Mouse (Mus musculus) intestine, postnatal 0 days (tissue): Measurements from ENCODE around the gene Mlec. TPM values are rescaled to one million over a fixed set of nuclear protein-coding genes. Genes with fewer than 3 reads are reported as not detected.

Source experiments
- ATAC-seq: fragments of 200-750 bp; cut with Nextera tagmentation; 2 replicates; pipeline ENCODE4 v1.8.0; 2017; ENCODE audit warnings: mild to moderate bottlenecking, moderate TSS enrichment, moderate library complexity
- H3K27ac ChIP-seq: fragments of 300-500 bp; sonication (generic); 2 replicates; pipeline ENCODE4 v1.5.1; 2014; ENCODE audit warnings: mild to moderate bottlenecking, low read depth, low read length, moderate library complexity
- H3K27me3 ChIP-seq: fragments of 300-500 bp; sonication (generic); replicated peaks from 2 replicates; pipeline ENCODE4 v1.6.1; 2014; ENCODE audit warnings: low read length, mixed read lengths; ENCODE audit not compliant: control insufficient read depth, insufficient read depth
- H3K36me3 ChIP-seq: fragments of 300-500 bp; sonication (generic); 2 replicates; pipeline ENCODE4 v1.6.1; 2014; ENCODE audit warnings: mild to moderate bottlenecking, moderate library complexity; ENCODE audit not compliant: control insufficient read depth, insufficient read depth
- H3K4me1 ChIP-seq: fragments of 300-500 bp; sonication (generic); replicated peaks from 2 replicates; pipeline ENCODE4 v1.6.1; 2014; ENCODE audit warnings: antibody characterized with exemption, low read length, mixed read lengths; ENCODE audit not compliant: control insufficient read depth, insufficient read depth
- H3K4me2 ChIP-seq: fragments of 300-500 bp; sonication (generic); replicated peaks from 2 replicates; pipeline ENCODE4 v1.6.1; 2014; ENCODE audit warnings: low read depth, mild to moderate bottlenecking, moderate library complexity
- H3K4me3 ChIP-seq: fragments of 300-500 bp; sonication (generic); 2 replicates; pipeline ENCODE4 v1.5.1; 2014; ENCODE audit warnings: low read depth, low read length
- H3K9ac ChIP-seq: fragments of 300-500 bp; sonication (generic); 2 replicates; pipeline ENCODE4 v1.6.1; 2014; ENCODE audit warnings: mild to moderate bottlenecking, low read depth, low read length
- H3K9me3 ChIP-seq: fragments of 300-500 bp; sonication (generic); 2 replicates; pipeline ENCODE4 v1.6.1; 2016; ENCODE audit warnings: mixed run types; ENCODE audit not compliant: control insufficient read depth
- CTCF ChIP-seq: sonication (generic); IDR thresholded peaks from 2 replicates; pipeline ENCODE4 v1.5.1; 2016; ENCODE audit warnings: low read depth, mild to moderate bottlenecking, control low read depth, antibody characterized with exemption, moderate library complexity
- WGBS: fragments of 180-500 bp; shearing (Covaris S2); extraction: QIAGEN DNeasy Blood & Tissue Kit; methylation state at CpG from one replicate; pipeline ENCODE4 v1.1.7; 2014; 5-methylcytosine and 5-hydroxymethylcytosine counted together
- polyA plus RNA-seq: library from polyadenylated mRNA; unstranded; fragments of >200 nt; fragmentation: Nextera tagmentation; extraction: Ambion mirVana; gene quantifications from 2 replicates; pipeline ENCODE4 v1.2.1, GENCODE M21; 2015

Mlec gene
- polyA plus RNA-seq: 56.7 and 59.7 TPM in 2 replicates

DNA sequence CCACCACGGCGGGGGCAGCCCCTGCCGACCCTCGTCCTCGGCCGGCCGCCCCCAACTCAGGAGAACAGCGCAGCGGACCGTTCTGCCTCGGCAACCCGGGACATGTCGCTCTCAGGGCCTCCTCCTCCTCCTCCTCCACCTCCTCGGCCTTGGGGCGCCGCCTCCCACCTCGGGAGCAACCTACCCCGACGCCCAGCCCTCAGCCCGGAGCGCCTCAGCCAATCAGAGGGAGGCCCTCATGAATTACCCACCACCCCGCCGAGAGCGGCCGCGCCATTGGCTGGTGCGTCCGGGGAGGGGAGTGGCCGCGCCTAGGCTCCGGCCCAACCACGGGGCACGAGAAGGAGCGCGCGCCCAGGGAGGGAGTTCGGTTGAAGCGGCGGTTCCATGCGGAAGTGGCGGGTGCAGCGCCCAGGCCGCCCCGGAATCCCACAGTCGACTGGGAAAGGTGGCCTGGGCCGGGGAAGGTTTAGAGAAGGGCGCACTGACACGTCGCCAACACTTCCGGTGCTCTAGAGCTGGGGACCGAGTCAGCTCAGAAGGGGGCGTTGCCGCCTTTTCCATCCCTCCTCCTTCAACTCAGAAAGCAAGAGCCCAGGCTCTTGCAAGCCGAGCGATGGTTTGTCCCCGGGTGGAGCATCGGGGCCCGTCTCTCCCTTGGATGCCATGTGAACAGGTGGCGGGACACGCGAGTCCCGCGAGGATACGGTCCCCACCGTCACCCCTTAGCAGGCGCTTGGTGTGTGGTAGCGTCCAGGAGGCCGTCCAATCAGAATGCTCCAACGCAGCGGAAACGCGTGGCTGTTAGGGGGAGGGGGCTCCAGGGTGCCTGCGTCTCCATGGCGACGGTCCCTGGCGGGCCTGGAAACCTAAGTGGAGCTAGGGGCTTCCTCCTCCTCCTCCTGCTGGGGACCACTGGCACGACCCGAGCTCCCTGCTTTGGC is at the start of gene Mlec:
Mlec (minus strand) TSS at position 140 of the 944 bp plus-strand sequence.
- peak within 1 kb of the TSS; percentile 95 for H3K27ac ChIP-seq
- H3K9me3 ChIP-seq: no peaks in the 10 kb centered on the region
- under 1% methylated on average over 72 of the region's 78 CpGs for WGBS
- peak; percentile 94 for ATAC-seq
- no peaks in the 10 kb centered on the region for H3K27me3 ChIP-seq
- H3K9ac ChIP-seq: peak within 1 kb of the TSS; percentile 99
- peak within 1 kb of the TSS; percentile 90 for H3K4me2 ChIP-seq
- no peaks in the 10 kb centered on the region for H3K36me3 ChIP-seq
- peak; percentile 25; the same call in 1 of the 2 replicates for TF ChIP-seq CTCF
- peak within 1 kb of the TSS; percentile 99 for H3K4me3 ChIP-seq
- H3K4me1 ChIP-seq: peaks cover 3% of the 10 kb centered on the region

- Histone ChIP-seq H3K27me3 (peaks cover 14% of the 10 kb centered on the region; the same call in 1 of the 2 replicates), H3K9ac (no peak overlapping the region), H3K27ac (no peak overlapping the region), H3K4me1 (no peaks in the 10 kb centered on the region; the same call in 1 of the 2 replicates), H3K4me2 (no peak overlapping the region), H3K4me3 (no peak overlapping the region), H3K9me3 (no peaks in the 10 kb centered on the region), H3K36me3 (no peaks in the 10 kb centered on the region)
- no peak for ATAC-seq
- WGBS: 60% methylated on average over 5 of the region's 5 CpGs
- TF ChIP-seq CTCF: peak; percentile 33; the same call in 1 of the 2 replicates
Measured at GRCm38 (mm10) chr5:115207244-115207643, 49.3 kb upstream of the Mlec start.

DNA sequence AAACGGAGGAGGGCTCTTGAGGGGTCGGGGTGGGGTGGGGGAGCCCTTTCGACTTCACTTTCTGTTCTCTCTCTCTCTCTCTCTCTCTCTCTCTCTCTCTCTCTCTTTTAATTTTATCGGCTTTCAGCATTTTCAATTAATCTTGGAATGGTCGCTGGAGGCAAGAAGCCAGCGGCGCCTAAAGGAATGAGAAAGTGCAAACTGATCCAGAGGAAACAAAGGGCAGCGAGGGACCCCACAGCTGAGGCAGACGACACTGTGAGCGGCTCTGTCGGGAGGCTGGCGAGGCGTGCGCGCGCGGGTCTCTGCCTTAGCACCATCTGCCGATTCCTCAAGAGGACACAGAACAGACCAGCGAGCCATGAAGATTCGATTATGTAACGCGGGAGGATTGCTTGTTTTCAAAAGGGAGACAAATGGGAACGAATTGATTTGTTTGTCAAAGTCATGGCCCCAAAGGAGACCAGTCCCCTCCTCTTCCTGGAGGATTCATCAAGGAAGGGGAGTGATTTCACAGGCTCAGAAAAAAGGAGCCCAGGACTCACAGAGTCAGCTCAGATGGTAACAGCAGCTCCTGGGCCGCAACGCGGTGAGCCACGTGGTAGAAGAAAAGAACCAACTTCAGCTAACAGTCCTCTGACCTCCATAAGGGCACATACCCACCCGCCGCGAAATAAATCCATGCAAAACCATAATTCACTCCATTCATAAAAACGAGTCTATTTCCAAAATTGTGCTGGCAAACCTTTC is 46.8 kb upstream of the Mlec start:
- no peak for ATAC-seq
- H3K27me3 ChIP-seq: peaks cover 14% of the 10 kb centered on the region; the same call in 1 of the 2 replicates
- TF ChIP-seq CTCF: no peak
- no peak overlapping the region for H3K27ac ChIP-seq
- H3K4me3 ChIP-seq: peak overlapping the region; percentile 29
- WGBS: 6% methylated on average over 31 of the region's 31 CpGs
- H3K4me2 ChIP-seq: peak overlapping the region; percentile 59
- peak overlapping the region; percentile 31 for H3K9ac ChIP-seq
- H3K4me1 ChIP-seq: no peaks in the 10 kb centered on the region; the same call in 1 of the 2 replicates
- H3K36me3 ChIP-seq: no peaks in the 10 kb centered on the region
- H3K9me3 ChIP-seq: no peaks in the 10 kb centered on the region

DNA sequence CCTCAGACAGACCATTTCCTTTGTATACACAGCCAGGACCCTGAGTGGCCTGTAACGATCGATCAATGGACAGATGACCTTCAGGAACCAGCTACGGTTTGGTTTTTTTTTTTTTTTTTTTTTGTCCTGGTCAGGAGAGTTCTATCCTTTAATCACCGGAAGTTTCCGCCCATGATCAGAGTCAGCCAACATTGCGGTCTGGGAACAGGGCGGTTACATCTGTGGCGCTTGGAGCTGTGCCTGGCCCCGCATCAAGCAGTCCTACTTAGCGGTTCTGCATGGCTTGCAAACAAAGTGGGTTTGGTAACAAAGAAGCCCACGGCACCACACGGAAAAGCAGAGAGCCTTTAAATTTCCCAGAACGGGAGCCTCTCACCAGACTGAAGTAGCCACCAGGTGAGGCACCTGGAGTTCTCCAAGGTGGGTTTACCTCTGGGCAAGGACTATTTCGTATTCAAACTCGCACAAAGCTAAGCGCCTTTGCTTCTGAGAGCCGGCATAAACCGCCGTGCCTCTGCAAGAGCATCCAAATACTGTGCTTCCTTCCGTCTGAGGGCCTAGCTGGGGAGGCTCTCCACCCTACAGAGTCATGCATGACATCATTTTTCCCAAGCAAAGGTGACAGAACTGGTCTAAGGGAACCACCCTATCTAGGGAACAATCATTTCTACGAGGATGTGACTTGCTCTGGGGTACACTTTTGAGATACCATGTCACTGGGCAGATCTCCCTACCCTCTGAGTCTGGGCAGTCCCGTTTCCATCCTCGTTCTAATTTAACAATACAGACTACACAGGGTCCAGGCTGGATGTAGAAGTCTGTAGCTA is 46.0 kb upstream of the Mlec start:
- 13% methylated on average over 23 of the region's 23 CpGs for WGBS
- 0 out of 2 replicates have a peak overlapping the region, but pooled peaks have one; percentile 31 for H3K9ac ChIP-seq

GRCm38 (mm10) chr5:115194626-115195221 is 36.7 kb upstream of the Mlec start:
- no peaks in the 10 kb centered on the region for H3K9me3 ChIP-seq
- peaks cover 55% of the 10 kb centered on the region for H3K27me3 ChIP-seq
- 6% methylated on average over 12 of the region's 12 CpGs for WGBS
- H3K4me3 ChIP-seq: peak overlapping the region; percentile 56
- peak overlapping the region; percentile 99 for H3K4me2 ChIP-seq
- H3K4me1 ChIP-seq: peaks cover 5% of the 10 kb centered on the region
- no peak for ATAC-seq
- no peak overlapping the region for H3K9ac ChIP-seq
- no peak for TF ChIP-seq CTCF
- H3K27ac ChIP-seq: no peak overlapping the region
- no peaks in the 10 kb centered on the region for H3K36me3 ChIP-seq

More for the DNA sequence above, 46.0 kb upstream of the Mlec start:
- peaks cover 14% of the 10 kb centered on the region; the same call in 1 of the 2 replicates for H3K27me3 ChIP-seq
- no peaks in the 10 kb centered on the region; the same call in 1 of the 2 replicates for H3K4me1 ChIP-seq
- peak overlapping the region; percentile 59 for H3K4me2 ChIP-seq
- no peak for ATAC-seq
- no peak for TF ChIP-seq CTCF
- peak overlapping the region; percentile 29; the same call in 1 of the 2 replicates for H3K4me3 ChIP-seq
- H3K27ac ChIP-seq: no peak overlapping the region
- no peaks in the 10 kb centered on the region for H3K36me3 ChIP-seq
- H3K9me3 ChIP-seq: no peaks in the 10 kb centered on the region
